Mouse (Mus musculus): ENCODE measurements at regions not wholly inside any gene's neighbourhood (a gene's known extent, or its start where the extent isn't known, plus 50 kb on each side); places are given as distances from the start of the nearest gene placed in this dataset.

DNA sequence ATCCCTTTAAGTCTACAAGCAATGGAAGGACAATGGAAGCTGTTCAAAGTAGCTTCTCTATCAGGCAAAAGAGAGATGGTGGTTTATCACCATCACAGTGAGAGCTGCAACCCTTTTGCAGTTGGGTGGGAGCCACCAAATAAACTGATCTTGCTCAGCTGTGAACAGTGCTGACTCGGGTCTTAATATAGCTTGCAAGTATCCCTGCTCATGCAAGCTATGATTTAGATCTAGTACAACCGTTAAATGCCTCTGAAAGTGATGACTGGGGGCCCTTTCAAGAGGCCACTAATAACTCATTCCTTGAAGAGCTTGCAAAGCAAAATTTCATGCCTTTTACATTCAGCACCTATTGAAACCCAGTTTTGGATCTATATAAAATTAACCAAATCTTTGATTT is 1154.5 kb upstream of the Lrrtm3 start:
- TF ChIP-seq ZC3H11A (IDR thresholded peaks at IDR 0.05; ENCODE audit: borderline replicate concordance, low read depth, low read length) (no peak), HCFC1 (IDR thresholded peaks at IDR 0.05; ENCODE audit: borderline replicate concordance, insufficient read depth, low read length) (no peak), MAFK (IDR thresholded peaks at IDR 0.05; ENCODE audit: insufficient read depth, low read depth, low read length) (no peak), ZNF384 (IDR thresholded peaks at IDR 0.05; ENCODE audit: low read depth, low read length) (no peak), CHD2 (IDR thresholded peaks at IDR 0.05; ENCODE audit: low read depth, low read length) (no peak)
- no peaks in the 10 kb centered on the region for H3K9me3 ChIP-seq (ENCODE audit: control insufficient read depth, insufficient read depth, low read depth, low read length)
- no peak overlapping the region for H3K4me3 ChIP-seq (ENCODE audit: insufficient read depth in 1 of 2, low read depth in 1 of 2, low read length in 2 of 2, poor library complexity in 1 of 2, severe bottlenecking in 1 of 2)
- no peaks in the 10 kb centered on the region for H3K36me3 ChIP-seq (ENCODE audit: control insufficient read depth, insufficient read depth, low read length, poor library complexity, severe bottlenecking)
- H3K4me1 ChIP-seq (ENCODE audit: control insufficient read depth in 2 of 2, insufficient read depth in 2 of 2, low read length in 2 of 2, poor library complexity in 1 of 2), result no peaks in the 10 kb centered on the region
- H3K9ac ChIP-seq (ENCODE audit: insufficient read depth, low read depth, low read length, poor library complexity, severe bottlenecking), result no peak overlapping the region
- no peak overlapping the region for H3K27ac ChIP-seq (ENCODE audit: insufficient read depth, low read depth, low read length, poor library complexity, severe bottlenecking)
- no peak for DNase-seq (ENCODE audit: low read depth, low spot score)
- in situ Hi-C loops (cut with MboI; ENCODE audit: low sequenced_read_pairs in 2 of 2, unreplicated experiment in 2 of 2), result no loop called here

DNA sequence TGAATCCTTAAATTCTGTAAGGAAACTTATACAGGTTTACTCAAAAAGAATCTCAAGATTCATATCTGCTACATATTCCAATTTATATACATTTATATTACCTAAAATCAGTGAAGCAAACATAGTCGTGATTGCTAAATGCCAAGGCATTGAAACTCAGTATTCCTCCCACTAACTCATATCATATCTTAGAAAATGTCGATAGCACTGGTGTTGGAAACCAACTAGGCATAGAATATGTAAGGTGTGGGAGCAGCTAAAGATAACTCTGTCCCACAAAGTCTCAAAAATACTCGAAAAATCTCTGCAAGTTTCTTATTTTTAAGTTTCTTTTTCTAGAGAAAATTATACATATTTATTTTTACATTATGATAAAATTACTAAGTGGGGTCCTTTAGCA is 1134.1 kb upstream of the Lrrtm3 start:
- TF ChIP-seq HCFC1 (IDR thresholded peaks at IDR 0.05; ENCODE audit: borderline replicate concordance, insufficient read depth, low read length) (no peak), MAFK (IDR thresholded peaks at IDR 0.05; ENCODE audit: insufficient read depth, low read depth, low read length) (no peak), ZNF384 (IDR thresholded peaks at IDR 0.05; ENCODE audit: low read depth, low read length) (no peak), CHD2 (IDR thresholded peaks at IDR 0.05; ENCODE audit: low read depth, low read length) (no peak), ZC3H11A (IDR thresholded peaks at IDR 0.05; ENCODE audit: borderline replicate concordance, low read depth, low read length) (no peak)
- in situ Hi-C loops (cut with MboI; ENCODE audit: low sequenced_read_pairs in 2 of 2, unreplicated experiment in 2 of 2), result no loop called here

DNA sequence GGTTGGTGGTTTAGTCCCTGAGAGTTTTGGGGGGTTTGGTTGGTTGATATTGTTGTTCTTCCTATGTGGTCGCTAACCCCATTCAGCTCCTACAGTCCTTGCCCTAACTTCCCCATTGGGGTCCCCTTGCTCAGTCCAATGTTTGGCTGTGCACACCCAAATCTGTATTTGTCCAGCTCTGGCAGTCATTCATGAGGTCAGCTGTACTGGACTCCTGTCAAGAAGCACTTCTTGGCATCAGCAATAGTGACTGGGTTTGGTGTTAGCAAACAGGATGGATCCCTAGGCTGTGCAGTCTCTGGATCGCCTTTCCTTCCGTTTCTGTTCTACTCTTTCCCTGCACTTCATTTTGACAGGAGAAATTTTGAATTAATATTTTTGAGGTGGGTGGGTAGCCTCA is 1131.1 kb upstream of the Lrrtm3 start:
- no peak for TF ChIP-seq CHD2 (IDR thresholded peaks at IDR 0.05; ENCODE audit: low read depth, low read length)
- no peak for TF ChIP-seq ZC3H11A (IDR thresholded peaks at IDR 0.05; ENCODE audit: borderline replicate concordance, low read depth, low read length)
- TF ChIP-seq ZNF384 (IDR thresholded peaks at IDR 0.05; ENCODE audit: low read depth, low read length), result no peak
- no peak for TF ChIP-seq MAFK (IDR thresholded peaks at IDR 0.05; ENCODE audit: insufficient read depth, low read depth, low read length)
- H3K4me3 ChIP-seq (ENCODE audit: insufficient read depth in 1 of 2, low read depth in 1 of 2, low read length in 2 of 2, poor library complexity in 1 of 2, severe bottlenecking in 1 of 2), result no peak overlapping the region
- H3K9me3 ChIP-seq (ENCODE audit: control insufficient read depth, insufficient read depth, low read depth, low read length), result no peaks in the 10 kb centered on the region
- no peaks in the 10 kb centered on the region for H3K4me1 ChIP-seq (ENCODE audit: control insufficient read depth in 2 of 2, insufficient read depth in 2 of 2, low read length in 2 of 2, poor library complexity in 1 of 2)
- in situ Hi-C loops (cut with MboI; ENCODE audit: low sequenced_read_pairs in 2 of 2, unreplicated experiment in 2 of 2), result no loop called here
- no peaks in the 10 kb centered on the region for H3K36me3 ChIP-seq (ENCODE audit: control insufficient read depth, insufficient read depth, low read length, poor library complexity, severe bottlenecking)
- DNase-seq (ENCODE audit: low read depth, low spot score), result no peak
- no peak overlapping the region for H3K27ac ChIP-seq (ENCODE audit: insufficient read depth, low read depth, low read length, poor library complexity, severe bottlenecking)
- H3K9ac ChIP-seq (ENCODE audit: insufficient read depth, low read depth, low read length, poor library complexity, severe bottlenecking), result no peak overlapping the region

More for the DNA sequence above, 1134.1 kb upstream of the Lrrtm3 start:
- Histone ChIP-seq H3K9ac (ENCODE audit: insufficient read depth, low read depth, low read length, poor library complexity, severe bottlenecking) (no peak overlapping the region), H3K4me3 (ENCODE audit: insufficient read depth in 1 of 2, low read depth in 1 of 2, low read length in 2 of 2, poor library complexity in 1 of 2, severe bottlenecking in 1 of 2) (no peak overlapping the region), H3K36me3 (ENCODE audit: control insufficient read depth, insufficient read depth, low read length, poor library complexity, severe bottlenecking) (no peaks in the 10 kb centered on the region), H3K27ac (ENCODE audit: insufficient read depth, low read depth, low read length, poor library complexity, severe bottlenecking) (no peak overlapping the region), H3K4me1 (ENCODE audit: control insufficient read depth in 2 of 2, insufficient read depth in 2 of 2, low read length in 2 of 2, poor library complexity in 1 of 2) (no peaks in the 10 kb centered on the region), H3K9me3 (ENCODE audit: control insufficient read depth, insufficient read depth, low read depth, low read length) (no peaks in the 10 kb centered on the region)
- DNase-seq (ENCODE audit: low read depth, low spot score), result no peak

DNA sequence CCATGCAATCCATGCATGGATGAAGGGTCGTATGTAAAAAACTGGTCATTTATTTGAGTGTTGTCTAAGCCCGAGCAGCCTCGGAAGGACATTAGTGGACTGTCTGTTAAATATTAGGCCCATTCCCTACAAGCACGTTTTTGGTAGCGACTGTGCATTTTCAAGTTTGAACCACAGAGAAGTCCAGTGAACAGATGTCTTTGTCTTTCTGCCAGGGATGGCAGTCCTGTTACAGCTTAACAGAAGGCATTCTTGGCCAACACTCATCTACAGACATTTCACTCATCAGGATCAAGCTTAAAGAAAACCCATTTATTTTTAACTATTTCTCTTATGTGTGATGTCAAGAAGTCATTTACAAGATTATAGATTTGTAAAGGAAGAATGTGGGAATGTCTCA is 1129.2 kb upstream of the Lrrtm3 start:
- Histone ChIP-seq H3K9ac (ENCODE audit: insufficient read depth, low read depth, low read length, poor library complexity, severe bottlenecking) (no peak overlapping the region), H3K4me1 (ENCODE audit: control insufficient read depth in 2 of 2, insufficient read depth in 2 of 2, low read length in 2 of 2, poor library complexity in 1 of 2) (no peaks in the 10 kb centered on the region), H3K27ac (ENCODE audit: insufficient read depth, low read depth, low read length, poor library complexity, severe bottlenecking) (no peak overlapping the region), H3K36me3 (ENCODE audit: control insufficient read depth, insufficient read depth, low read length, poor library complexity, severe bottlenecking) (no peaks in the 10 kb centered on the region), H3K4me3 (ENCODE audit: insufficient read depth in 1 of 2, low read depth in 1 of 2, low read length in 2 of 2, poor library complexity in 1 of 2, severe bottlenecking in 1 of 2) (no peak overlapping the region), H3K9me3 (ENCODE audit: control insufficient read depth, insufficient read depth, low read depth, low read length) (no peaks in the 10 kb centered on the region)
- no peak for DNase-seq (ENCODE audit: low read depth, low spot score)
- in situ Hi-C loops (cut with MboI; ENCODE audit: low sequenced_read_pairs in 2 of 2, unreplicated experiment in 2 of 2), result no loop called here
- no peak for TF ChIP-seq MAFK (IDR thresholded peaks at IDR 0.05; ENCODE audit: insufficient read depth, low read depth, low read length)

DNA sequence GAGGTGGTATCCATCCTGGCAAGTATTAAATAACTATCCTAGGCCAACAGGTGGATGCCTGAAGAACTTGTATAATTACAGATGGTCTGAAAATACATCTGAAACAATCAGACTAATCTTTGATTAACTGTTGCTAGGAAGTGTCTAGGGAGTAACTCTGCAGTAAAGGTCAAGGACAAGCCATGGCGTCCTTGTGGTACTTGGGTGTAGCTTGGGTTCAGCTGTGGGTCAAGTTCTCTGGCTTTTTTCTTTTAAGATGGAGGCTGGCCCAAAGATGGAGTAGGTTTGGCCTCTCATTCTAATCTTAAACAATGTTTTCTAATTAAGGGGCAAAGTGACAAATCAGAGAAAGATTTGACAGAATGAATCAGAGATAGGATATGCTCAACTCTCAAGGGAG is 1126.1 kb upstream of the Lrrtm3 start:
- H3K9ac ChIP-seq (ENCODE audit: insufficient read depth, low read depth, low read length, poor library complexity, severe bottlenecking), result no peak overlapping the region
- TF ChIP-seq MAFK (IDR thresholded peaks at IDR 0.05; ENCODE audit: insufficient read depth, low read depth, low read length) (no peak), ZC3H11A (IDR thresholded peaks at IDR 0.05; ENCODE audit: borderline replicate concordance, low read depth, low read length) (no peak), CHD2 (IDR thresholded peaks at IDR 0.05; ENCODE audit: low read depth, low read length) (no peak), HCFC1 (IDR thresholded peaks at IDR 0.05; ENCODE audit: borderline replicate concordance, insufficient read depth, low read length) (no peak), ZNF384 (IDR thresholded peaks at IDR 0.05; ENCODE audit: low read depth, low read length) (no peak)
- in situ Hi-C loops (cut with MboI; ENCODE audit: low sequenced_read_pairs in 2 of 2, unreplicated experiment in 2 of 2), result no loop called here
- no peaks in the 10 kb centered on the region for H3K36me3 ChIP-seq (ENCODE audit: control insufficient read depth, insufficient read depth, low read length, poor library complexity, severe bottlenecking)
- no peaks in the 10 kb centered on the region for H3K9me3 ChIP-seq (ENCODE audit: control insufficient read depth, insufficient read depth, low read depth, low read length)
- no peak overlapping the region for H3K27ac ChIP-seq (ENCODE audit: insufficient read depth, low read depth, low read length, poor library complexity, severe bottlenecking)
- no peak overlapping the region for H3K4me3 ChIP-seq (ENCODE audit: insufficient read depth in 1 of 2, low read depth in 1 of 2, low read length in 2 of 2, poor library complexity in 1 of 2, severe bottlenecking in 1 of 2)
- H3K4me1 ChIP-seq (ENCODE audit: control insufficient read depth in 2 of 2, insufficient read depth in 2 of 2, low read length in 2 of 2, poor library complexity in 1 of 2), result no peaks in the 10 kb centered on the region
- no peak for DNase-seq (ENCODE audit: low read depth, low spot score)
